9 mouse cellular contexts compared by ENCODE assay signal in the genomic region with DNA sequence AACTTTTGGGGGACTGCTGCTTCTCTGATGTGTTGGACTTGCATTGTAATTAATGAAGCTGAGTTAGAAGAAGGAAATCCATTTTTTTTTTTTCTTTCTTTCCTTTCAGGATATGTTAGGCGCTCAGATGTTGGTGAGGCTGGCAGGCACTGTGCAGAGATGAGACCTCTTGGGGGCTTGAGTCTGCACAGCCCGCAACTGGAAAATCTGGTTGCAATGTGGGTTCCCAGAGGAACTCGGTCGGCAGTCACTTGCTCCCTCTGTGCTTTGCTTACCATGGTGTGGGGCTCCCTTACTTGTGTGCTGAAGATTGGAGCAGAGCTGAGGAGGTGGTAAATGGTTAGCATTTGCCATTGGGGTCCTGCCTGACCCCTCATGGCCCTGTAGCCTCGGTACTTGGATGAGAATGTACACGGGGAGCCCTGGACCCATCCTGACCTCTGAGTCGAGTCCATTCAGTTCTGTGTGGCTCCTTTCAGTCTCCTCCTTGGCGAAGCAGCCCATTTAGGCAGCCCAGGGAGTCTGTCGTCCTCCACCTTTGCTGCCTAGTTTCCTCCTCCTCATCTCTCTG. TPM values are rescaled to one million over a fixed set of nuclear protein-coding genes. Genes with fewer than 3 reads are reported as not detected.
DNase-seq lines count a peak whose midpoint lies in the region; ATAC-seq and TF ChIP-seq lines count a peak whose summit lies in the region.
"Had no signal": no experiment of that assay in that cellular context is flagged by ENCODE, and none has a peak within 500 bp of the region (broad histone marks: within the 10 kb centered on the region; RNA-seq: fewer than 3 reads in every experiment).

No protein-coding gene starts in this region.

- 35% methylated on average over 9 of the region's 9 CpGs for WGBS in kidney, embryonic 16.5 days
- WGBS in hindbrain, embryonic 14.5 days: 25% methylated on average over 9 of the region's 9 CpGs
- 45% methylated on average over 9 of the region's 9 CpGs for WGBS in midbrain, embryonic 13.5 days

- H3K9me3 ChIP-seq in kidney, embryonic 16.5 days (ENCODE audit: low read length): no peaks in the 10 kb centered on the region
- H3K9me3 ChIP-seq in hindbrain, embryonic 14.5 days (ENCODE audit: control insufficient read depth, low read length): no peaks in the 10 kb centered on the region
- no peaks in the 10 kb centered on the region for H3K9me3 ChIP-seq in midbrain, embryonic 13.5 days

- TF ChIP-seq POLR2A in bone marrow macrophage, adult 2 months (IDR thresholded peaks at IDR 0.05; ENCODE audit: borderline replicate concordance, low read depth, low read length): no peak

- H3K4me3 ChIP-seq in kidney, embryonic 16.5 days (ENCODE audit: low read length): peak overlapping the region; percentile 68
- H3K4me3 ChIP-seq in bone marrow macrophage, adult 2 months (ENCODE audit: insufficient read depth, low read length): peak overlapping the region; percentile 86
- peak overlapping the region; percentile 76 for H3K4me3 ChIP-seq in hindbrain, embryonic 14.5 days (replicated peaks; ENCODE audit: low read length)
- H3K4me3 ChIP-seq in midbrain, embryonic 13.5 days (replicated peaks): peak overlapping the region; percentile 67

- H3K4me1 ChIP-seq in kidney, embryonic 16.5 days (ENCODE audit: insufficient read depth, low read length): peaks cover 40% of the 10 kb centered on the region
- H3K4me1 ChIP-seq in bone marrow macrophage, adult 2 months (ENCODE audit: control insufficient read depth, insufficient read depth, low read length): peaks cover 58% of the 10 kb centered on the region
- H3K4me1 ChIP-seq in hindbrain, embryonic 14.5 days (replicated peaks; ENCODE audit: control insufficient read depth, insufficient read depth, low read length): peaks cover 8% of the 10 kb centered on the region; the same call in 1 of the 2 replicates
- peaks cover 27% of the 10 kb centered on the region for H3K4me1 ChIP-seq in midbrain, embryonic 13.5 days (replicated peaks)

- no peak for DNase-seq in kidney, postnatal 14 days
- DNase-seq in hindbrain, embryonic 14.5 days (ENCODE audit: low spot score): no peak
- DNase-seq in natural killer cell, adult 2 months (ENCODE audit: low spot score in 2 of 2): no peak
- DNase-seq in spleen, postnatal 36 days (ENCODE audit: low spot score in 2 of 2): no peak
- DNase-seq in layer of hippocampus, postnatal 25 days (ENCODE audit: extremely low spot score in 1 of 2, low spot score in 1 of 2): no peak

- H3K27me3 ChIP-seq in kidney, embryonic 16.5 days (ENCODE audit: insufficient read depth, low read length): no peaks in the 10 kb centered on the region
- H3K27me3 ChIP-seq in hindbrain, embryonic 14.5 days (ENCODE audit: control insufficient read depth, insufficient read depth, low read length): no peaks in the 10 kb centered on the region; the same call in 1 of the 2 replicates
- 0 out of 2 replicates have a peak, but pooled peaks cover 9% of the 10 kb centered on the region for H3K27me3 ChIP-seq in midbrain, embryonic 13.5 days

- peak overlapping the region; percentile 88 for H3K4me2 ChIP-seq in kidney, embryonic 16.5 days (replicated peaks; ENCODE audit: low read depth, low read length)
- H3K4me2 ChIP-seq in hindbrain, embryonic 14.5 days (replicated peaks): peak overlapping the region; percentile 89
- H3K4me2 ChIP-seq in midbrain, embryonic 13.5 days (replicated peaks): peak overlapping the region; percentile 90

- H3K9ac ChIP-seq in kidney, embryonic 16.5 days (replicated peaks; ENCODE audit: low read length): peak overlapping the region; percentile 82
- peak overlapping the region; percentile 76 for H3K9ac ChIP-seq in hindbrain, embryonic 14.5 days
- H3K9ac ChIP-seq in midbrain, embryonic 13.5 days (replicated peaks): peak overlapping the region; percentile 87; the same call in 1 of the 2 replicates

- ATAC-seq in kidney, embryonic 16.5 days (ENCODE audit: low FRiP score, low TSS enrichment): peak; percentile 12; the same call in 1 of the 2 replicates
- peak; percentile 6; the same call in 1 of the 2 replicates for ATAC-seq in hindbrain, embryonic 14.5 days (ENCODE audit: low FRiP score)
- ATAC-seq in midbrain, embryonic 13.5 days: peak; percentile 38

- peak overlapping the region; percentile 70; the same call in 1 of the 2 replicates for H3K27ac ChIP-seq in kidney, embryonic 16.5 days (ENCODE audit: low read length)
- peak overlapping the region; percentile 96 for H3K27ac ChIP-seq in bone marrow macrophage, adult 2 months (ENCODE audit: insufficient read depth, low read depth, low read length)
- H3K27ac ChIP-seq in hindbrain, embryonic 14.5 days: no peak overlapping the region
- H3K27ac ChIP-seq in midbrain, embryonic 13.5 days: no peak overlapping the region

- no peak for TF ChIP-seq CTCF in bone marrow macrophage, adult 2 months (IDR thresholded peaks at IDR 0.05; ENCODE audit: low read depth, low read length)

- peaks cover 7% of the 10 kb centered on the region for H3K36me3 ChIP-seq in kidney, embryonic 16.5 days (ENCODE audit: insufficient read depth, low read length)
- H3K36me3 ChIP-seq in hindbrain, embryonic 14.5 days (replicated peaks; ENCODE audit: control insufficient read depth, insufficient read depth): 0 out of 2 replicates have a peak, but pooled peaks cover 5% of the 10 kb centered on the region
- H3K36me3 ChIP-seq in midbrain, embryonic 13.5 days: peaks cover 5% of the 10 kb centered on the region; the same call in 1 of the 2 replicates

RNA-seq across cellular contexts. Expression of a gene that starts 0.6 kb away (rescaled TPM):
- 6.6 TPM in 2 replicates for polyA plus RNA-seq in kidney, embryonic 16.5 days (2015; fragmentation: Nextera tagmentation; extraction: Ambion mirVana)
- 5.7 and 6.9 TPM in 2 replicates for polyA plus RNA-seq in bone marrow macrophage, adult 2 months (2012; ENCODE audit: insufficient read depth, insufficient read length, missing spikeins)
- 4.5 and 4.8 TPM in 2 replicates for polyA plus RNA-seq in hindbrain, embryonic 14.5 days (2014; fragmentation: Nextera tagmentation; extraction: Ambion mirVana)
- 2.7 and 2.8 TPM in 2 replicates for polyA plus RNA-seq in midbrain, embryonic 13.5 days (2015; fragmentation: Nextera tagmentation; extraction: Ambion mirVana)
- total RNA-seq in layer of hippocampus, postnatal 25 days (2021): 1 to 10 TPM; 6.9 to 9.8 TPM

RNA-seq across cellular contexts. Expression of a gene that starts 14.6 kb away (rescaled TPM):
- polyA plus RNA-seq in kidney, embryonic 16.5 days (2015; fragmentation: Nextera tagmentation; extraction: Ambion mirVana): 305 and 320 TPM in 2 replicates
- polyA plus RNA-seq in bone marrow macrophage, adult 2 months (2012; ENCODE audit: insufficient read depth, insufficient read length, missing spikeins): 270 and 275 TPM in 2 replicates
- 409 and 428 TPM in 2 replicates for polyA plus RNA-seq in hindbrain, embryonic 14.5 days (2014; fragmentation: Nextera tagmentation; extraction: Ambion mirVana)
- 461 and 466 TPM in 2 replicates for polyA plus RNA-seq in midbrain, embryonic 13.5 days (2015; fragmentation: Nextera tagmentation; extraction: Ambion mirVana)
- total RNA-seq in layer of hippocampus, postnatal 25 days (2021): 100 to 1,000 TPM; 116 to 143 TPM

RNA-seq across cellular contexts. Expression of a gene that starts 45.8 kb away (rescaled TPM):
- polyA plus RNA-seq in kidney, embryonic 16.5 days (2015; fragmentation: Nextera tagmentation; extraction: Ambion mirVana): not detected in 2 replicates
- polyA plus RNA-seq in bone marrow macrophage, adult 2 months (2012; ENCODE audit: insufficient read depth, insufficient read length, missing spikeins): not detected in 2 replicates
- polyA plus RNA-seq in hindbrain, embryonic 14.5 days (2014; fragmentation: Nextera tagmentation; extraction: Ambion mirVana): not detected in 2 replicates
- not detected in 2 replicates for polyA plus RNA-seq in midbrain, embryonic 13.5 days (2015; fragmentation: Nextera tagmentation; extraction: Ambion mirVana)
- not detected for total RNA-seq in layer of hippocampus, postnatal 25 days (2021)
- total RNA-seq: common myeloid progenitor, adult 5-6 weeks had no signal

Comparison
In these comparisons a context has a peak if more than half of its experiments do, and no peak if none do; other contexts are left out.
1. H3K27ac ChIP-seq: peak in kidney, embryonic 16.5 days (single experiment) and bone marrow macrophage, adult 2 months (single experiment); none in hindbrain, embryonic 14.5 days (single experiment) and midbrain, embryonic 13.5 days (single experiment).
2. Peak in every context shown above with its lines, with median percentiles within 50 percentile points of each other: ATAC-seq, H3K4me2 ChIP-seq, H3K4me3 ChIP-seq and H3K9ac ChIP-seq.